Mouse (Mus musculus) embryo, embryonic 11 days (tissue): Measurements from ENCODE around the gene Hyal2.
A peak's percentile ranks its signal among the peaks of the same experiment; 100 is the strongest.

Source experiments
- DNase-seq: peaks from one replicate; pipeline ENCODE4 v3.0.0-alpha.2; 2015

Hyal2 gene

GRCm38 (mm10) chr9:107567702-107568319 lies at the start of gene Hyal2:
TSS of gene Hyal2 (plus strand) at chr9:107567945.
- peak; percentile 30 for DNase-seq

GRCm38 (mm10) chr9:107520331-107520730 lies 47.4 kb upstream of the Hyal2 start:
- no peak for DNase-seq

GRCm38 (mm10) chr9:107521190-107521589 lies 46.6 kb upstream of the Hyal2 start:
- DNase-seq = no peak

- DNase-seq = peak; percentile 46
These were observed 45.9 kb upstream of the Hyal2 start for GRCm38 (mm10) chr9:107521711-107522399.

GRCm38 (mm10) chr9:107522400-107522711 lies 45.4 kb upstream of the Hyal2 start:
- no peak for DNase-seq

- DNase-seq = peak; percentile 80
These were observed 41.3 kb upstream of the Hyal2 start for GRCm38 (mm10) chr9:107526198-107527026.

- DNase-seq = peak; percentile 98
These were observed 33.8 kb upstream of the Hyal2 start, which contains the start of gene Tmem115 for GRCm38 (mm10) chr9:107533791-107534407. TSS of gene Tmem115 (plus strand) at chr9:107533945.

GRCm38 (mm10) chr9:107534408-107535202 lies 33.1 kb upstream of the Hyal2 start:
- DNase-seq = peak; percentile 41

GRCm38 (mm10) chr9:107538231-107538630 lies 29.5 kb upstream of the Hyal2 start:
- no peak for DNase-seq

GRCm38 (mm10) chr9:107538711-107539110 lies 29.0 kb upstream of the Hyal2 start:
- DNase-seq = no peak

- no peak for DNase-seq
These were observed 27.8 kb upstream of the Hyal2 start for GRCm38 (mm10) chr9:107539940-107540339.

GRCm38 (mm10) chr9:107540420-107540819 lies 27.3 kb upstream of the Hyal2 start:
- no peak for DNase-seq

GRCm38 (mm10) chr9:107541005-107541404 lies 26.7 kb upstream of the Hyal2 start:
- DNase-seq = no peak

GRCm38 (mm10) chr9:107541474-107542351 lies 26.0 kb upstream of the Hyal2 start, which contains the start of the genes Cyb561d2 and Nprl2:
TSS of gene Cyb561d2 (minus strand) at chr9:107542193.
TSS of gene Nprl2 (plus strand) at chr9:107542226.
- peak; percentile 96 for DNase-seq

- no peak for DNase-seq
These were observed 25.4 kb upstream of the Hyal2 start for GRCm38 (mm10) chr9:107542352-107542686.

GRCm38 (mm10) chr9:107542721-107543120 lies 25.0 kb upstream of the Hyal2 start:
- DNase-seq = no peak

GRCm38 (mm10) chr9:107543299-107543698 lies 24.4 kb upstream of the Hyal2 start:
- DNase-seq = no peak

- no peak for DNase-seq
These were observed 23.5 kb upstream of the Hyal2 start for GRCm38 (mm10) chr9:107544196-107544700.

- DNase-seq = no peak
These were observed 23.0 kb upstream of the Hyal2 start for GRCm38 (mm10) chr9:107544729-107545128.

GRCm38 (mm10) chr9:107545199-107545598 lies 22.5 kb upstream of the Hyal2 start:
- DNase-seq = no peak

GRCm38 (mm10) chr9:107545602-107546001 lies 22.1 kb upstream of the Hyal2 start:
- DNase-seq = peak; percentile 77
